Mouse (Mus musculus) liver (tissue): ENCODE data around the gene Tmem98.
A peak's percentile ranks its signal among the peaks of the same experiment; 100 is the strongest.

ENCODE experiments used
- DNase-seq: peaks from one replicate; pipeline ENCODE4 v3.0.0-alpha.2; 2020; ENCODE audit warnings: mixed read lengths

Gene Tmem98

GRCm38 (mm10) chr11:80791677-80792432 lies 18.1 kb upstream of the Tmem98 start:
- no peak for DNase-seq

GRCm38 (mm10) chr11:80793386-80793785 lies 16.6 kb upstream of the Tmem98 start:
- DNase-seq, result no peak

- DNase-seq, result no peak
These were observed 15.7 kb upstream of the Tmem98 start for GRCm38 (mm10) chr11:80794290-80794689.

- no peak for DNase-seq
These were observed 14.5 kb upstream of the Tmem98 start for GRCm38 (mm10) chr11:80795431-80795830.

GRCm38 (mm10) chr11:80799979-80800378 lies 10.0 kb upstream of the Tmem98 start:
- peak; percentile 29 for DNase-seq

GRCm38 (mm10) chr11:80802706-80803105 lies 7.3 kb upstream of the Tmem98 start:
- DNase-seq, result no peak

GRCm38 (mm10) chr11:80808551-80809070 lies 1.4 kb upstream of the Tmem98 start:
- no peak for DNase-seq

- no peak for DNase-seq
These were observed 346 bp upstream of the Tmem98 start for GRCm38 (mm10) chr11:80809666-80809992.

GRCm38 (mm10) chr11:80811156-80811555 lies 1.2 kb downstream of the Tmem98 start:
- no peak for DNase-seq

GRCm38 (mm10) chr11:80815354-80815753 lies 5.4 kb downstream of the Tmem98 start:
- DNase-seq, result no peak

GRCm38 (mm10) chr11:80818060-80818697 lies 8.2 kb downstream of the Tmem98 start:
- DNase-seq, result peak; percentile 74

- DNase-seq, result no peak
These were observed 10.1 kb downstream of the Tmem98 start for GRCm38 (mm10) chr11:80820085-80820484.

- peak; percentile 46 for DNase-seq
These were observed 11.3 kb downstream of the Tmem98 start for GRCm38 (mm10) chr11:80821296-80821695.

GRCm38 (mm10) chr11:80821794-80822193 lies 11.8 kb downstream of the Tmem98 start:
- no peak for DNase-seq

- DNase-seq, result no peak
These were observed 25.4 kb downstream of the Tmem98 start for GRCm38 (mm10) chr11:80835395-80835794.

- no peak for DNase-seq
These were observed 25.9 kb downstream of the Tmem98 start for GRCm38 (mm10) chr11:80835841-80836240.

GRCm38 (mm10) chr11:80838724-80839123 lies 28.7 kb downstream of the Tmem98 start:
- no peak for DNase-seq

GRCm38 (mm10) chr11:80843435-80843834 lies 33.5 kb downstream of the Tmem98 start:
- no peak for DNase-seq

- no peak for DNase-seq
These were observed 35.5 kb downstream of the Tmem98 start for GRCm38 (mm10) chr11:80845486-80845885.

- DNase-seq, result no peak
These were observed 36.1 kb downstream of the Tmem98 start for GRCm38 (mm10) chr11:80846115-80846514.

- no peak for DNase-seq
These were observed 38.2 kb downstream of the Tmem98 start for GRCm38 (mm10) chr11:80848131-80848530.

GRCm38 (mm10) chr11:80851859-80852258 lies 41.9 kb downstream of the Tmem98 start:
- peak; percentile 29 for DNase-seq

GRCm38 (mm10) chr11:80853014-80853413 lies 43.0 kb downstream of the Tmem98 start:
- DNase-seq, result no peak

- no peak for DNase-seq
These were observed 44.5 kb downstream of the Tmem98 start for GRCm38 (mm10) chr11:80854430-80854829.
